Mouse (Mus musculus) forebrain, embryonic 11.5 days (tissue): ENCODE data around the gene Tmem176a. TPM values are rescaled to one million over a fixed set of nuclear protein-coding genes. Genes with fewer than 3 reads are reported as not detected.

Experiments used
- ATAC-seq: fragments of 200-750 bp; cut with Nextera tagmentation; replicated peaks from 2 replicates; pipeline ENCODE4 v1.8.0; 2017; ENCODE audit warnings: moderate TSS enrichment; ENCODE audit not compliant: low FRiP score
- DNase-seq: peaks from one replicate; pipeline ENCODE4 v3.0.0-alpha.2; 2017; ENCODE audit warnings: low spot score
- H3K27ac ChIP-seq: fragments of 300-500 bp; sonication (generic); 2 replicates; pipeline ENCODE4 v1.5.1; 2014; ENCODE audit warnings: low read depth, low read length
- H3K27me3 ChIP-seq: fragments of 300-500 bp; sonication (generic); 2 replicates; pipeline ENCODE4 v1.6.1; 2014; ENCODE audit warnings: mild to moderate bottlenecking, low read length, mixed read lengths; ENCODE audit not compliant: control insufficient read depth, insufficient read depth
- H3K36me3 ChIP-seq: fragments of 300-500 bp; sonication (generic); 2 replicates; pipeline ENCODE4 v1.6.1; 2014; ENCODE audit warnings: mild to moderate bottlenecking, low read length, moderate library complexity, mixed read lengths; ENCODE audit not compliant: control insufficient read depth, insufficient read depth
- H3K4me1 ChIP-seq: fragments of 300-500 bp; sonication (generic); replicated peaks from 2 replicates; pipeline ENCODE4 v1.6.1; 2014; ENCODE audit warnings: low read length, mixed read lengths; ENCODE audit not compliant: control insufficient read depth, insufficient read depth
- H3K4me2 ChIP-seq: fragments of 300-500 bp; sonication (generic); 2 replicates; pipeline ENCODE4 v1.6.1; 2014; ENCODE audit warnings: low read depth, mild to moderate bottlenecking, low read length, moderate library complexity, mixed read lengths; ENCODE audit not compliant: severe bottlenecking
- H3K4me3 ChIP-seq: fragments of 300-500 bp; sonication (generic); 2 replicates; pipeline ENCODE4 v1.5.1; 2014; ENCODE audit warnings: low read depth, low read length
- H3K9ac ChIP-seq: fragments of 300-500 bp; sonication (generic); 2 replicates; pipeline ENCODE4 v1.6.1; 2014; ENCODE audit warnings: low read length
- H3K9me3 ChIP-seq: fragments of 300-500 bp; sonication (generic); 2 replicates; pipeline ENCODE4 v1.6.1; 2016; ENCODE audit warnings: low read length, mixed read lengths; ENCODE audit not compliant: control insufficient read depth
- WGBS: fragments of 180-500 bp; shearing (Covaris S2); extraction: QIAGEN DNeasy Blood & Tissue Kit; methylation state at CpG from one replicate; pipeline ENCODE4 v1.1.7; 2014; 5-methylcytosine and 5-hydroxymethylcytosine counted together
- polyA plus RNA-seq: library from polyadenylated mRNA; unstranded; fragments of >200 nt; fragmentation: Nextera tagmentation; extraction: Ambion mirVana; gene quantifications from 2 replicates; pipeline ENCODE4 v1.2.1, GENCODE M21; 2014

The Tmem176a gene
- polyA plus RNA-seq, 1 experiment from 2014 or later: 18.2 TPM

- Histone ChIP-seq H3K4me3 (no peak overlapping the region), H3K27me3 (no peaks in the 10 kb centered on the region), H3K36me3 (no peaks in the 10 kb centered on the region), H3K9me3 (no peaks in the 10 kb centered on the region), H3K4me1 (no peaks in the 10 kb centered on the region), H3K4me2 (no peak overlapping the region), H3K9ac (no peak overlapping the region), H3K27ac (no peak overlapping the region)
- 81% methylated on average over 4 of the region's 4 CpGs for WGBS
- DNase-seq (no peak), ATAC-seq (no peak)
These were observed 53.5 kb downstream of the Tmem176a start for GRCm38 (mm10) chr6:48894203-48894602.

- H3K4me1 ChIP-seq: no peaks in the 10 kb centered on the region
- 89% methylated on average over 8 of the region's 8 CpGs for WGBS
These were observed 54.5 kb downstream of the Tmem176a start for GRCm38 (mm10) chr6:48894938-48895818.

GRCm38 (mm10) chr6:48895941-48896340, 55.2 kb downstream of the Tmem176a start:
- DNase-seq (no peak), ATAC-seq (no peak)
- 86% methylated on average over 5 of the region's 5 CpGs for WGBS
- Histone ChIP-seq H3K27ac (no peak overlapping the region), H3K4me1 (no peaks in the 10 kb centered on the region), H3K4me3 (no peak overlapping the region), H3K9me3 (no peaks in the 10 kb centered on the region), H3K4me2 (no peak overlapping the region), H3K36me3 (no peaks in the 10 kb centered on the region), H3K9ac (no peak overlapping the region), H3K27me3 (no peaks in the 10 kb centered on the region)

More at GRCm38 (mm10) chr6:48894938-48895818, 54.5 kb downstream of the Tmem176a start:
- no peaks in the 10 kb centered on the region for H3K9me3 ChIP-seq
- H3K9ac ChIP-seq: no peak overlapping the region
- H3K27ac ChIP-seq: no peak overlapping the region
- no peak overlapping the region for H3K4me3 ChIP-seq
- DNase-seq (no peak), ATAC-seq (no peak)
- H3K4me2 ChIP-seq: no peak overlapping the region
- no peaks in the 10 kb centered on the region for H3K36me3 ChIP-seq
- H3K27me3 ChIP-seq: no peaks in the 10 kb centered on the region

Other genes with a start within 250 kb of the Tmem176a start
- gene Repin1, start 247.0 kb upstream of the Tmem176a start, polyA plus RNA-seq: 50.2 and 50.6 TPM in 2 replicates
- 0.67 TPM in 1 of 2 replicates, not detected in the other for gene Gm44965, start 247.0 kb upstream of the Tmem176a start, polyA plus RNA-seq
- gene Zfp775, start 238.9 kb upstream of the Tmem176a start, polyA plus RNA-seq: 12.7 and 14.2 TPM in 2 replicates
- 0.48 and 0.60 TPM in 2 replicates for gene AI854703, start 214.2 kb upstream of the Tmem176a start, polyA plus RNA-seq
- 0.16 and 0.31 TPM in 2 replicates for gene Gimap8, start 193.7 kb upstream of the Tmem176a start, polyA plus RNA-seq
- gene Gimap9, start 164.8 kb upstream of the Tmem176a start, polyA plus RNA-seq: 3.1 and 3.3 TPM in 2 replicates
- 4.3 and 4.5 TPM in 2 replicates for gene Gimap4, start 156.4 kb upstream of the Tmem176a start, polyA plus RNA-seq
- gene Gimap6, start 132.7 kb upstream of the Tmem176a start, polyA plus RNA-seq: 7.1 and 8.7 TPM in 2 replicates
- gene Gm28053, start 122.3 kb upstream of the Tmem176a start, polyA plus RNA-seq: 0.94 TPM in 1 of 2 replicates, not detected in the other
- gene Gimap7, start 122.3 kb upstream of the Tmem176a start, polyA plus RNA-seq: not detected in 2 replicates
- gene Gimap1, start 101.9 kb upstream of the Tmem176a start, polyA plus RNA-seq: 5.4 and 6.4 TPM in 2 replicates
- gene Gimap5, start 94.7 kb upstream of the Tmem176a start, polyA plus RNA-seq: 0.71 and 1.5 TPM in 2 replicates
- not detected in 2 replicates for gene Gimap3, start 70.1 kb upstream of the Tmem176a start, polyA plus RNA-seq
- gene Tmem176b, start 577 bp downstream of the Tmem176a start, polyA plus RNA-seq: 50.5 and 51.0 TPM in 2 replicates
- not detected in 2 replicates for gene Aoc1, start 32.0 kb downstream of the Tmem176a start, polyA plus RNA-seq
- gene 1600015I10Rik, start 89.0 kb downstream of the Tmem176a start, polyA plus RNA-seq: not detected in 2 replicates
- not detected in 2 replicates for gene Doxl2, start 134.0 kb downstream of the Tmem176a start, polyA plus RNA-seq
- gene Svs1, start 145.9 kb downstream of the Tmem176a start, polyA plus RNA-seq: not detected in 2 replicates
- gene Gpnmb, start 195.6 kb downstream of the Tmem176a start, polyA plus RNA-seq: 0.51 and 1.1 TPM in 2 replicates
- gene Malsu1, start 232.9 kb downstream of the Tmem176a start, polyA plus RNA-seq: 60.7 and 63.9 TPM in 2 replicates